Mouse (Mus musculus) 416B (cell line): ENCODE measurements around the gene Fars2.
A peak's percentile ranks its signal among the peaks of the same experiment; 100 is the strongest.

Source experiments
- DNase-seq: peaks from one replicate; pipeline ENCODE4 v3.0.0; 2011; ENCODE audit warnings: low read depth

Fars2 gene

DNA sequence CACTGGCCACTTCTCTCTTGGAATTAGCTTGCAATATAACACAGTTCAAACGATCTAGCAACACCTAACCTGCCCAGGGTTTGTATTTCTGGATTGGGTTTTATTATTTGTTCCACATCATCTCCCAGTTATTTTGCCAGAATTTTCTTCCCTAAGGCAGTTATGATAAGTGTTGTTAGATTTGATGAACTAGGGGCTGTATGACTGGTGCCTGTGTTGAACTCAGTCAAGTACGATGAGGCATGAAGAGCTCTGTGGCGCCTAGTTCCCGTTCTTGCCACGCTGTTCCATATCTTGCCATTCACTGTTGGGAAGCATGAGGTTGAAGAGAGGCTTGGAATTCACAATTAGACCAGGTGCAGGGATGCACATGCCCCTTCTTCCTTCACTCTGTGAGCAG is 177.3 kb downstream of the Fars2 start:
- no peak for DNase-seq

DNA sequence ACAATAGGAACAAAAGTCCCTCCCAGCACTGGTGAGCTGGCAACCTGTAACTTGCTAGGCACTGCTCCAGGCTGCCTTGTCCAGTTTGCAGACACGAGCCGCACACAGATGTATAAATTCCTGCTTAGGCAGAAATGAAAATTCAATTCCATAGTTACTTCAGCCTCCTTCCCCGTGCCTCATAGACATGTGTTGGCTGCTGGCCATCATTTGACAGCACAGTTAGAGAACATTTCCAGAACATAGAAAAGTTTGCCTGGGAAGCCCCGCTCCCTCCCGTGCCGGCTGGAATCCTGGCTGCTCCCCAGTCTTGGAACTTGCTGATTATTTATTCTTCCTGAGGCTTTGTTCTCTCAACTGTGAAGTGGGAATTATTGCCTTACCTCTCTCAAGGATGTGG is 178.6 kb downstream of the Fars2 start:
- DNase-seq: no peak

DNA sequence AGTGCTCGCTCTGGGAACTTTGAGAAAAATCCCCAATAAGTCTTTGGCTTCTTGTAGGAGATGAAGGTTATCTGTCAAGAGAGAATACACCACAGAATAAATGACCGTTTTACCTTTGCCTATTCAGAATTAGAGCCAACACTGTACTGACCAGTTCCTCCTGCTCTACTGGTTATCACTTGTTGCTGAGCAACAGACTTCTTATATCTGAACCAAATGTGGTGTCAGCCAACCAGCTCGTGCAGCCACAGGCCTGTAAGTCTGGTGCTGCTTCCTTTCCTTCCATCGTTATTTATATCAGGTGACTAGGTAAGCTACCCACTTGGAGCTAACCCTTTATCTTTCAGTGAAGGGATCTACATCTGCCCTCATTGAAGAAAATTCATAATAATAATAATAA is 179.4 kb downstream of the Fars2 start:
- no peak for DNase-seq

DNA sequence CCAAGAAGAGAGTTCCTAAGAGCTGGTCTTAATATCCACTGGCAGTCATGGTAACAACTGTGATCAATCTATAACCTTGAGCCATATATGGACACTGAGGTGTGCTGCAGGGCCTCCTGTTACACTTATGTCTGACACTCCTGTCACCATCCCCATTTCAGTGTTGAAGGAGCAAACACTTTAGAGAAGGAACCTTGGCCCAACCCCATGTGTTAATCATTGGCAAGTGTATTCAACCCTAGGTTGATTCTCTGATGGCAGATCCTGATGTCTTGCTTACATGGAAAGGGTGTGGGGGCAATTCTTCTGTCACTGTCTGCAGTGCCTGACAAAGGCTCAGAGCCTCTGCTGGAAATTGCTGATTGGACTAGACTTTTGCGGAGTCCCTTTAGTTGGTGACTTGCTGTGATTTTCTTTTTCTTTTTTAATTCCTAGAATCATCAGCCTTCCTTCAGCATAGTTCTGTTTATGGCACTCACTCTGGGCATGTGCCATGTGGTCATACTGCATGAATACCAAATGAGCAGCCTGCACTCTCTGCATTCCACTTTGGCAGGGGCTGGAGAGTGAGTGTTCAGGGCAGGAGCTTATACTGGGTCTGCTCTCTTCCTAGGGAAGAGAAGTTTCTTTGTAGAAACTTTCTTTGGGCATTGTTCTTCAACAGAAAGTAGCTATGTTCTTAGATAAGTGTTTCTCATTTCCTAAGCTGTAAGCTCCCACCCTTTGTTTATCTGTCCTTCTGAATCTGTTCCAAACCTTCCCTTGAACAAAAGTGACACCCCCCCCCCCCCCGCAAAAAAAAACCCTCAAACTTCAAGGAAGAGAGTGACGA is 181.0 kb downstream of the Fars2 start:
- no peak for DNase-seq

DNA sequence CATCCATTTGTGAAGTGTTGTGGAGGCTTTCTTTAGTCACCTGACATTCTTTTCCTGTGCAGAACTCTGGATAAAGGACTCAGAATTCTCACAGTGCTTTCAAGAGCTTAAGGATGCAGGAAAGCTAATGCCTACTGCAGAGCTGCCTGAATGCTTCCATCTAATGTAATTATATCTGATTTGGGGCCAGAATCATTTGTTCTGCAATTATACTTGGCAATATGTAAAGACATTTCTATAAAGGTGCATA is 181.5 kb downstream of the Fars2 start:
- no peak for DNase-seq

DNA sequence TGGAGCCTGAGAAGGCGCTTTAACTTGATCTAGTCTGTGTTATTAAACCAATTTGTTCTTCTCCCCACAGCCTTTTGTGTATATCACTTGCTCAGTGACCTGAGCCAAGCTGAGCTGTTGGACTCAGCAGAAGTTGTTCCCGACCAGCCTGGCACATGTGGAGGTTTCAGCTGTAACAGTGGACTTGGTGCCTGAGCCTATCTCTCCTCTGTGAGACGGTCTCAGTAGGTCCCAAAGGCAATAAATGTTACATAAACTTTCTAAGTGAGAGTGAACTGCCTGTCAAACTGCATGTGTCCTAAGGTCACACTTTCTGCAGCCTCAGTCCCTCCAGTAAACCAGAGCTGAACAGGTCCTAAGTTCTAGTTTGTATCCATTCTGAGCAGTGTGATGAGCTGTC is 185.6 kb downstream of the Fars2 start:
- no peak for DNase-seq

DNA sequence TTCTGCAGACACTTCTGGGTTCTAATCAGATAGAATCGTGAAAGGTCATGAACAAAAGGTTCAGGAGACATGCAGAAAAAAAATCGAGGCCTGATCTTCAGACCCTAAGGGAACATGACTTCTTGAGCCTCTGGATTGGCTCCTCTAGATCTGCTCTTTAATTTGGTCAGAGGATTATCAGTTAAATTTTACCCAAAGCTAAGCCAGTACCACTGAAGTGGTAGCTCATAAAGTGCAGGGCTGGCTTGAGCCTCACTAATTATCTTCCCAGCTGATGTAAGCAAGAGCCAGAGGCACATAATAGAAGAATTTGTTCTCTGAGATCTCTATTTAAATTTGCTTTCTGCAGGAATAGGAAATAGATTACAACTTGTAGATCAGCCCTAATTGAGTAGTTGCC is 188.1 kb downstream of the Fars2 start:
- no peak for DNase-seq

DNA sequence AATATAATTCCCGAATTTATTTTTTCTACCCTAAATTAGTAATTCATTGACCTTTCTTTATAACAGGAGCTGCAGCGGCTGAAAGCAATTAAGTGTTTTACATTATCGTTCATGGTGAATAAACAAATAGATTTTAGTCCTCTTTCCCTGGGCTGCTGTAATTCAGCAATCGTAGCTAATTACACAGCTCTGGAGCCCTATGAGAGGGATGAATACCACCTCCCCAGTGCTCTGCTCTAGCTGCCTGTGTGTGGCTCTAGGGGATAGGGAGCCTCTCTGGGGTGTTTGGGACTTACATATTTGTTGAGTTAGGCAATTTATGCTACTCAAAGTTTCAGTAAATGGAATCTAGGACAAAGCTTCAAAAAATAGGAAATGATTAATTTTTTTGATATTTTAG is 190.2 kb downstream of the Fars2 start:
- no peak for DNase-seq

DNA sequence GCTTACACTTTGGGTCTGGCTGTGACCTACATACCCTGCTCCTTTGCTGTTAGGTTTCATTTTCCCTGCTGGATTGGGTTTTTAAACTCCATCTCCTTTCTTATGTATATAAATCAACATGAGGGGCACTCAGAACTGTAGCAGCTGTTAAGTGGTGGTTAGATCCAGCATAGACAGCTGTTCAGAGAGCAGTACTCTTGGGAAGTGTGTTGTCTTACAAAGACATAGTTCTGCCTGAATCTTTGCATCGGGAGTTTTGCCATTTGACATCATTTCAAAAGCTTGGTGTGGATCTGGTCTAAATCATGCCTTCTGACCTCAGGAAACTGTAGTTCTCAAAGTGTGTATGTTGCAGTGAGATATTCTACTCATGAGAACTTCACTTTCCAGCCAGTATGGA is 191.9 kb downstream of the Fars2 start:
- DNase-seq: no peak

DNA sequence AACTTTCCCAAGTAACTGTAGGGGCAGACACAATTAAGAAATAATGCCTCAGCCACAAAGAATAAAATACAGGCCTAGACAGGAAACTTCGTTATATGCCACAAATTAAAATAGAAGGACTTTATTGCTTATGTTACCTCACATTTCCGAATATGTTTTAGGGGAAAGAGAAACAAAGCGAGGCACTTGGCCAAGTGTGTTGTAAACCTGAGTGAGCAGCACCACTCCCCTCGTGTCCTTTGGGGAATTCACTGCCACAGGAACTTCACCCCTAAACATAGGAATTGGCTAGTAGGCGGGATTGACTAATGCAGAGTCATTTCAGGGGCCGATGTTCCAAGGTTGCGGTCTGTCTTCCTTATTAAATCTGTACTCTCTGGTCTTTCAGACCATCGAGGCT is 197.0 kb downstream of the Fars2 start:
- no peak for DNase-seq

DNA sequence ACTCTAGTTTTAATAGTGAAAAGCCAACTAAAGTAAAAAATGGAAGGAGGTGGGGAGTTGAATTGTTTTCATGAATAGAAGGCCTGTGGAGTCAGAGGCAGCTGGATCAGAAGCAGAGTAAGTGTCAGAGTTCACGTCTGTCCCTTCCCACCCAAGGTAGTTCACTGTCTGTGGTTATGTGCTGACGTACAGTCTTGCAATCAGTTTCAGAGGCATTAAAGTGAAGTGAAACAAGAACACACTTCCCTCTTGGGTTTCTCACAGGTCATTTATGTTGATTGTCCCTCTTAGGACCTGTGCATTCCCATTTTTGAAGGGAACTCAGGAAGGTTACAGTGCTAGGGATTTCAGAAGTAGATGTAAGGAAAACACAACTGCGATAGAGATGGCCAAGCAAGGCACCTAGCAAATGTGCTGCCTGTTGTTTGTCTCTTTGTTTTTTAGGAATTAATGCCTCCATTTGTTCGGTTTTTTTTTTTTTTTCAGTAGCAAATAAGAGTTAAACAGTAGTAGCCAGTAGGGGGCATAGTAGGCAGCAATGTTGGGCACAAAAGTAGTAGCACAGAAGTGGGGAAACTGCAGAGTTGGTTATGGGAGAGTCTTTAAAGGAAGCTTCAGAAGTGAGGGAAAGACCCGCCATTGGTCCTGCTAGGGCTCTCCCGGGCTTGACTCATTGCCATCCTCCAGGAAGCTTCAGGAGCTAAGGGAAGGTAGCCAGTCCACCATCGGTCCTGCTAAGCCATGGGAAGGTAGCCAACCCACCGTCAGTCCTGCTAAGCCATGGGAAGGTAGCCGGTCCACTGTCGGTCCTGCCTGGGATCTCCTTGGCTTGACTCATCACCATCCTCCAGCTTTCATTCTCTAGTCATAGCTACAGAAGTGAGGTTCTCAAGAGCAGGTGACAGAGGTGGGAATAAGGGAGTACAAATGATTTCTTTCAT is 197.9 kb downstream of the Fars2 start:
- peak; percentile 7 for DNase-seq

DNA sequence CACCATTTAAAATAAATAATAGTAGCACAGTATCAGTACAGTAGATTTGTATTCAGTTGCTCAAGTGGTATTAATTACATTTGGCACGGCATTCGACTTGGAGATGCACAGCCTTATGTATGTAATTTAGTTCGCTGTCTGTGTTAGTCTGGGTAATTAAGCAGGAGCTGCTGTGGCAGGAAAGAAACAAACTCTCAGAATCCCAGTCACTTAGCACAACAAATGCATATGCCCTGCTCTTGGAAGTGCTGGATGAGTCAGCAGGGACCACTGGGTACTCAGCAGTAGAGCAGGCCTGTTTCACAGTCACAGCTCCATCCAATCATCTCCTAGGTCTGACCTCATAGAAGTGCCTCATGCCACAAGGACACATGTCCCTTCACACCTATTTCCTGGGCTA is 200.6 kb downstream of the Fars2 start:
- peak; percentile 39 for DNase-seq

DNA sequence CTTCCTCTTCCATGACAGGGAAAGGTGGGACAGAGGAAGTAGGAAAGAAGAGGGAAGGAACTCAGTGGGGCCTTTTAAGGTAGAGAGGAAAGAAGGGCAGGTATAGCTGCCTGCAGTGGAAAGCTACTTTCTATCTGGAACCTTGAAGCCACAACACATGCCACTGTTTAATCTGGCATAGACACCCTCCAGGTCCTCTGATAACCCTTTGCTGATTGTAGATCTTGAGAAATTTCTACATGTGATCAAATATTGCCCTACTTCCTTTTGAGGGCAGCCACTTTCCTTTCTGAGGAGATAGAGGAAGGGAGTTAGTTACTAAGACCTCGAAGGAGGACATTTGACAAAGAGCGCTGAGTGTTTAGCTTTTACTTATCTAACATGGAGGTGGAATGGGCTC is 207.4 kb downstream of the Fars2 start:
- peak; percentile 82 for DNase-seq

DNA sequence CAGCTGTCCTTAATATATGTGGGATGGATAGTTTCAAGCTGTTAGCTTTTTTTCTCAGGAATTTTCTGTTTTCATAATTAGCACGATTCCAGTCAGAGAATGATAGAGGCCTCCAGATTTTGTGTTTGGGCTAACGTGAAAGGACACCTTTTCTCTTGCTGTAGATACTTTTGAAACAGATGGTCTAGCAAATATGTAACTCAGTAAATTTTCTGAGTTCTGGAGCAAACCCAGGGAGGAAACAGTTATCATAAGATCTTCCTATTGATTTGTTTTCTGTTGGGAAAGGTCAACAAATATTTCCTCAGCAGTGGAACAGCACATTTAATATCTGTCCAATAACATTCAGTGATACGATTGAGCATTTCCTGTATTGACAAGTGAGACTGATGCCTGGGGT is 209.3 kb downstream of the Fars2 start:
- DNase-seq: no peak

DNA sequence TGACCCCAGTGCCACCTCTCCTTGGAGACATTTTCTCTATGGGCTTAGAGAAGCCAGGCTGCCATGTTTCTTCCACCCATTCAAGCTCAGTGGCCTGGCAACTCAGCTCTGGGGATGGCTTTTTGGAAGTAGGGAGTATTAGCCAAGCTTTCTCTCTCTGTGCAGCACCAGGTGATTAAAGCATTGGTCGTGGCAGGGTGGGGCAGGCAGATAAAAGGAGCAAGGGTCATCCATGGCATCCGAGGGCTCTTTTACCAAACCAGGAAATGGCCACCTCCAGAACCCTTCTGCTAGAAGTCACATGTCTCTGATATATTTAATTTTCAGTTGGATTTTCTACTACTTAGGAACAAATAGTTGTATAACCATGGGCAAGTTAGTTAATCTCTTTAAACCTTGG is 212.7 kb downstream of the Fars2 start:
- no peak for DNase-seq

DNA sequence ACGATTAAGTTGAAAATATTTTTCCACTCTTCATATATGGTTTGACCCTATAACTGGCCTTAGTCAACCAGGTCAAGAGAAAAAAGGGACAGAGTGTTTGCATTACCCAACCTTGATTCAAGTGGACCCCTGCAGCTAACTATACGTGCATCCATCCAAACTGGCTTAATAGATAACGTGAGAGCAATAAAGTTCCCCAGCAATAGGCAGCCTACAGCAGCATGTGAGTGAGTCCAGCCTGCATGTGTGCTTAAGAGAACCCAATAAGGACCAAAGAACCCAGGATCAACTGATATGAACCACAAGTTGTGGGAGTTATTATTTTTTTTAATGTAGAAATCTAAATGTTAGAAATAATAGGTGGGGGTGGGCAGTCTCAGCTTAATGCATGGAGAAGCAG is 213.3 kb downstream of the Fars2 start:
- no peak for DNase-seq

DNA sequence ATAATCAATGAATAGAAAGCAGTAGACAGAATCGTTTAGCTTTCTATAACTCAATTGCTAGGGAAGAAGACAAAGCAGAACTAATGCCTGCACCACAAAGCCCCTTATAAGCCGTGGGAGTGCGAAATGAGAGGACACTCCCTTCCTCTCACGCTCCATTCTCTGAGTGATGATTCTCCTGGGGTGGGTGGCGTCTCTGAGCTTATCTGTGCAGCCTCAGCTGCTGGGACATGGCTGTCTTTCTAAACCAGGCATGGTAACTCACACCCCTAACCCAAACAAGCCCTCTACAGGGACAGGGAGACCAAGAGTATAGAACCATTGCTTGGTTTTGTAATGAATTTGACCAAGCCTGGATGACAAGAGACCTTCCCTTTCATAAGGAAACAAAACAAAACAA is 217.5 kb downstream of the Fars2 start:
- DNase-seq: no peak

DNA sequence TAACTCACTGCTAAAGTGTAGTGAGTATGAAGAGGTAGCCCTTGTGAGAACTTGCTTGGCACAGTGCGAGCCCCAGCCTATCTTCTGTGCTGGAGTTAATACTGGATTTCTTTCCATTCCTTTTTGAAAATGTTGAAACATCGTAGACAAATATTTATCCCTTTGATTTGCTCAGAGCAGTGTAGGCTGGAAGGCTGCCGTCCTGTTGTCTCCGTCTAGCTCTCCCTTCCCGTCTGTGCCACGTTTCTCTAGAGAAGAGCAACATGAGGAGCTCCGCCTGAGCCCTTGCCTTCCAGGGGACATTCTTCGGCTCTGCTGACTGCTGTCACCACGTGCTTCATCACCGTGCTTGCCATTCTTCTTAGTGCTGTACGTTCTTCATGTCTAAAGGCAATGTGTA is 234.3 kb downstream of the Fars2 start:
- DNase-seq: no peak

DNA sequence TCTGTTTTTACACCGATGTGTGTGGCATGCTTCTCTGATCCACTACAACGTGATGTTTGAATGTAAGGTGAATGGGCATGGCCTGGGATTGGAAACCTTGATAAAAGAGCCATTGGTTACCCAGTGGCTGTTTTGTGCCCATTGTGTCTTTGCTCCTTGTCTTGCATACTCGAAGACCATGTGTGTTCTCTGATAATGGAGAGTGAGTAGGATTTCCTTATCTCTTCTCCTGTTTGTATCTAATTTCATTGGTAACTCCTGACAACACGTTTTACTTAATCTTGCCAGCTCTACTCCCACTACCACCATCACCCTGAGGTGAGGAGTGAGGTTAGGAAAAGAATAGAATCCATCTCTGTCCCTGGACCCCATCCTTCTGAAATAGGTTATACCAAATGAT is 240.3 kb downstream of the Fars2 start:
- DNase-seq: no peak

DNA sequence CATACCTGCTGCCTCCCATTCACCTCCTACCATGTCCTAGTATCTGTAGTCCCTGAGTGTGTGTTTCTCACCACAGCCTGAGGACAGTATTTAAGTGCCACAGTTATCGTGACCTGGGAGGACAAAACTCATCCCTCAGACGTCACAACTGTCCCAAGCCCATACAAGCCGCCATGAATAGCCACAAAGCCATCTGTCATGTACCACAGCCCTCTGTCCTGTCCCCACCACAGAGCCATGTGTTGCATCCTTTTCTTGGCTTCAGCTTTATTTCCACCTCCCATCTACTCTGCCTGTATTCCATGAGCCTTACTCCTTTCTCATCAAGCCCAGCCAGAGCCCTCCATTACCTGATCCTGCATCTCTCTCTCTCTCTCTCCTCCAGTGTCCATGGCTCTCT is 244.2 kb downstream of the Fars2 start:
- DNase-seq: no peak

DNA sequence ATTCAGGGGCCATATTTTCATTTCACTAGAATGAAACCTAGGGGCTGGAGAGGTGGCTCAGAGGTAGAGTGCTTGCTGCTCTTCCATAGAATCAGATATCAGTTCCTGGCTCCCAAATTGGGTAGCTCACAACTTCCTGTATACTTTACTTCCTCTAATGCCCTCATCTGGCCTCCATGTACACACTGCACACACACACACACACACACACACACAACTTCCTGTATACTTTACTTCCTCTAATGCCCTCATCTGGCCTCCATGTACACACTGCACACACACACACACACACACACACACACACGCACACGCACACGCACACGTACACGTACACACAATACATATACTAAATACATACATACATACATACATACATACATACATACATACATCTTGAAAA is 248.5 kb downstream of the Fars2 start:
- DNase-seq: peak; percentile 21

DNA sequence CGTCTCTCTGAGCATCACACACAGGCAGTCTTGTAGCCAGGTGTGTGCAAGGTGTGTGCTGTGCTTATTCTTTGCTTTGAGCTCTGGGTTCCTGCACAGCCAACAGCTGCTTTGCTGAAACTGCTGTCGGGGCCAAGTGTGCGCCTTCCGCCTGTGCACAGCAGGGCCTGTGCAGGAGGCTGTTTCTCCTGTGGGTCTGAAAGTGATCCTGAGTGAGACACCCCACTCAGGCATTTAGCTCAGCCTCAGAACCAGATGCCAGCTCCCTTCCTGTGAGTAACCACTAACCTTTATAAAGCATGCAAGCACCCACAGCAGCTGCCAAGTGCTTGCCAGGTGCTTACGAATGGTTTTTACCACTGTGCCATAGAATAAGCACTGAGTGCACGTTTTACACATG is 249.1 kb downstream of the Fars2 start:
- peak; percentile 30 for DNase-seq

DNA sequence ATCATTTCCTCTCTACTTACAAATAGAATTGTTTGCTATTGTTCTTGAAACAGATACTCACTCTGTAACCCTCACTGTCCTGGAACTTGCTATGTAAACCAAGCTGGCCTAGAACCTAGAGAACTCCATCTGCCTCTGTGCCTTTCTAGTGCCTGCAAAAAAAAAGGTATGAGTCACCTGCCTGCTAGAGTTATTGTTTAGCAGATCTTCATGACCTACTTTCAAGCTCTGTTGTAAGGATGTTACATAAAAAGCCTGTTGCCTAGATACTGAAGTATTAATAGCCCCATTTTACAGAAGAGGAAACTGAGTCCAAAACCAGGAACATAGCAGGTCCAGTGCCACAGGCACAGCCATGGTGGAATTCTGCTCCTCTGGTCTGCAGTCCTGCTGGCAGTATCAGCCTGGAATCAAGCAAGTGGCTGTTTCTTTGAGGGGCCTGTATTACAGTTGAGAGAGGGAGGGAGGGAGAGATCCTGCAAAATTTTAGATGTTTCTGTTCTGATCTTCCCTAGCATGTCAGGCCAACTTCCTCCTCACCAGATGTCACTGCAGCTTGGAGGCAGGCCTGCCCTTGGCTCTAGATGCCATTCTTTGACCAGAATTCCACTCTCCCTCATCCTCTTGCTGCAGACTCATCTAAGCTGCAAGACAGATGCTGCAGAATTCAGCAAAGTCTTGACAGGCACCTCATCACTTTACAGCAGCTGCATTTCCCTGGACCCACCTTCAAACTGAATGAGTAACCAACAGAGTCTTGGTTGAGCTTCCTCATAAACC is 250.7 kb downstream of the Fars2 start:
- DNase-seq: peak; percentile 78
